Mouse (Mus musculus): ENCODE data around the gene Ankrd52. TPM values are rescaled to one million over a fixed set of nuclear protein-coding genes. Genes with fewer than 3 reads are reported as not detected.

The Ankrd52 gene
- total RNA-seq, 2 experiments from 2014 or later: 83.6 to 86.7 TPM

DNA sequence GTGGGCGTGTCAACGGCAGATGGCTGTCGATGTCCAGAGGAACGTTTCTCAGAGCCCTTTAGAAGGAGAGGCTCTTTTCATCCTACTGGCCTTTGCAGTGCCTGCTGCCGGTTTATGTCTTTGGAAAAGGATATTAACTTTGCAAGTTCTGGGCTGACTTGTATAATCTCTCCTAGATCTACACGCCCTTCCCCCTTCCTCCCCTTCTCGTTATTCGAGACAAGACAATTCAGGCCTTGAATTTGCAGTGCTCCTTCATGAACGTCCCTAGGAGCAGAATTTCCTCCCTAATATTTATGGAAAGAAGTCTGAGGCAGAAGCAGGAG is 7.7 kb upstream of the Ankrd52 start:
- DNase-seq (ENCODE audit: low spot score in 2 of 2): no peak

GRCm38 (mm10) chr10:128369599-128369998 is 7.3 kb upstream of the Ankrd52 start:
- no peak for DNase-seq (ENCODE audit: low spot score in 2 of 2)

- DNase-seq (ENCODE audit: low spot score in 2 of 2): no peak
These were observed 6.9 kb upstream of the Ankrd52 start for GRCm38 (mm10) chr10:128370021-128370420.

DNA sequence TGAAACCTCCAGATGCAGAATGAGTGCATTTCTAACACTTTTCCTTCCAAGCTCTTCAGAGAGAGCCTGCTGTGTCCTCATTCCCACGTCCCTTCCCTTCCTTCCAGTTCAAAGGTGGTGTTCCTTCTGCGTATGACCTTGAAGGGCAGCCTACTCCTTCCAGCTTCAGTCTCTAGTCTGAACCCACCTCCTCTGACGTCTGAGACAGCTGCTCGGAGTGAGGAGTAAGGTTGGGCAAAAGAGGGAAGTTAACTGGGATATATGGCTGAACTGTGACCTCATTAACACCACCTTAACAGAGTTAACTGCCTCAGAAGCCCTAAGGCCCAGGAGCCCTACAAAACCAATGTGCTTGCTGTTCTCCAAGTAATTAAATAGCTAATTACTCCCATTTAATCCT is 6.3 kb upstream of the Ankrd52 start:
- no peak for DNase-seq (ENCODE audit: low spot score in 2 of 2)

DNA sequence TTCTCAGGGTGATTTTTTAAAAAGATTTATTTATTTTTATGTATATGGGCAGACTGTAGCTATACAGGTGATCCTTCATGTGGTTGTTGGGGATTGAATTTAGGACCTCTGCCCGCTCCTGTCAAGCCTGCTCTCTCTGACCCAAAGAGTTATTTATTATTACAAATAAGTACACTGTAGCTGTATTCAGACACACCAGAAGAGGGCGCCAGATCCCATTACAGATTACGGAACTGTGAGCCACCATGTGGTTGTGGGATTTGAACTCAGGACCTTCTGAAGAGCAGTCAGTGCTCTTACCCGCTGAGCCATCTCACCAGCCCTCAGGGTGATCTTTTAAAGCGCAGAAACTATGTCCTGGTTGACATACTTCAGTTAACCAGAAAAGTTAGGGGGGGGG is 4.8 kb upstream of the Ankrd52 start:
- DNase-seq (ENCODE audit: low spot score in 2 of 2): no peak

DNA sequence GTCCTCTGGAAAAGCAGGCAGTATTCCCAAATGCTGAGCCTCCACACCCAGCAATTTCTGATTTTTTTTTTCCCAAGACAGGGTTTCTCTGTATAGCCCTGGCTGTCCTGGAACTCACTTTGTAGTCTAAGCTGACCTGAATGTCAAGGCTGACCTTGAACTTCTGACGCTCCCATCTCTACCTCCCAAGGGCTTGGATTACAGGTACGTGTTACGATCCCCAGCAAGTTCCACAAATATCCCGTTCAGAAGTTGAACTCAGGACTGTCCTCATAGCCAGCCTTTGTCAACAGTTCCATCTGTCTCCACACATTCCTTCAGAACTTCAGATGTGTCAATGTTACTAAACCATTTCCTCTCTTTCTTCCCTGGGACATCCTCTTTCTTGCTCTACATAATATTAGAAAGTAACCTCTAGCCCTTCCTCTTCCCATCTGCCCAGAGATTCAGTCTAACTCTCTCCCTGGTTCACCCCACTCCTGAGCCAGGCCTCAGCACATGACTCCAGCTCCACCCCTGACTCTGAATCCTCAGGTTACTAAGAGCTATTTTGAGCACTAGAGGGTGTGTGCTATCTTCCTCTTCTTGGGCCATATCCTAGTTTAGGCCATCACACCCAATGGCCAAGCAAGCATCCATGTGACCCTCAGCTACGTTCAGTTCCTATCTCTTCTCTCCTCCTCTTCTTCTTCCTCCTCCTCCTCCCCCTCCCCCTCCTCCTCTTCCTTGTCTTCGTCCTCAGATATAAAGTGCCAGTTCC is 3.7 kb upstream of the Ankrd52 start:
- DNase-seq (ENCODE audit: low spot score in 2 of 2): no peak

DNA sequence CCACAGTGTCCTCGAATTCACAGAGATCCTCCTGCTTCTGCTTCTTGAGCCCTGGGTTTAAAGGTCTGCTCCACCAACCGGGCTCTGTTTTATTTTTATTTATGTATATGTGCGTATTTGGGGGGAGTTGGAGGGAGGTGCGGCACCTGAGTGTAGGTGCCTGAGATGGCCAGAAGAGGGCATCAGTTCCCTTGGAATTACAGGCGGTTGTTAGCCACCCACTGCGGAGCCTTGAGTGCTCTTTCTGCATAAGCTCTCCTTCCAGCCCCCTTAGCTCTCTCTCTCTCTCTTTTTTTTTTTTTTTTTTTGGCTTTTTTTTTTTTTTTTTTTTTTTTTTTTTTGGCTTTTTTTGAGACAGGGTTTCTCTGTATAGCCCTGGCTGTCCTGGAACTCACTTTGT is 2.5 kb upstream of the Ankrd52 start:
- DNase-seq (ENCODE audit: low spot score in 2 of 2): no peak

GRCm38 (mm10) chr10:128376099-128376454 is 838 bp upstream of the Ankrd52 start:
- DNase-seq (ENCODE audit: low spot score in 2 of 2): no peak

DNA sequence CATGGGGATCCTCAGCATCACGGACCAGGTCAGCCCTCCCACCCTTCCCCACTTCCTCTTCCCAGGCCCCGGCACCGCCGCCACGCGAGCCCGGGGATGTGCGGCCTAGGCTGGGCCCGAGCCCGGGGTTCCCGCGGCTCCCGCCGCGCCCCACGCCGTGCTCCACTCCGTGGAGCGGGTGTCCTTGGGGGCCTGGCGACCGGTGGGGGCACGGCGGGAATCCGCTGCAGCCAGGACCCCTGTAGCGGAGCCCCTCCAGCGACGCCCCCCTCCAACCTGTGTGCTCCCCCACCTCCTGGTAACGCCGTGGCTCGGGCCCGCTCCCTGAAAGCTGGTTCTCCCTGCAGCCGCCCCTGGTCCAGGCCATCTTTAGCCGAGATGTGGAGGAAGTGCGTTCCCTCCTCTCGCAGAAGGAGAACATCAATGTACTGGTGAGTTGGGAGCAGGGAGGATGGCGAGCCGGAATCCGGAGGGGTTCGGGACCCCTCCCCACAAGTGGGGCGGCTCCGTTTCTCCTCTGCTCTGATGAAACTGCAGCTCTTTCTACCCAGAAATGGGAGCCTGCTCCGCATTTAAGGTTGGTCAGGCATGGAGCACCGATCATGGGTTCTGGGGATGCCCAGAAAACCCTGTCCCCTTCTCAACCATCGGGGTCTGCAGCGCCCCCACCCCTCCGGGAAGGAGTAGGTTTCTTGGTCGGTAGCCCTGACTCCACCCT is 466 bp downstream of the Ankrd52 start:
- peak in 1 of 2 experiments; percentile 52 for DNase-seq (ENCODE audit: low spot score in 2 of 2)

- DNase-seq (ENCODE audit: low spot score in 2 of 2): no peak
These were observed 1.1 kb downstream of the Ankrd52 start for GRCm38 (mm10) chr10:128377940-128378448.

DNA sequence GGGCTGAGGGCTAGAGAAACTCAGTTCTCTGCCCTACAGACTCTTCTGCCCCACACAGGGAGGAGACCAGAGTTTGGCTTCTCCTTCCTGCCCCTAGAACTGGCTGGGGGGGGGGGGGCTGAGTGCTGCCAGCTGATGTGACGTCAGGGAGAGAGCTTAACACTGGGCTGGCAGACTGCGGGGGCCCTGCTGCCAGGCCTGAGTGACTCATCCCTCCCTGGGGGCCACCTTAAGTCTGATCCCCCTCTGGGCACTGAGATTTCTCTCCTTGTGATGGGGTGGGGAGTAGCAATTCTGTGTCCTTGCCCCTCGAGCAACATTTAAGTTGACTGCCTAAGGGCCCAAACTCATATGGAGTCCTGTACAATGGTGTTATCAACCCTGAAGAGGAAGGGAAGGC is 1.5 kb downstream of the Ankrd52 start:
- DNase-seq (ENCODE audit: low spot score in 2 of 2): no peak

DNA sequence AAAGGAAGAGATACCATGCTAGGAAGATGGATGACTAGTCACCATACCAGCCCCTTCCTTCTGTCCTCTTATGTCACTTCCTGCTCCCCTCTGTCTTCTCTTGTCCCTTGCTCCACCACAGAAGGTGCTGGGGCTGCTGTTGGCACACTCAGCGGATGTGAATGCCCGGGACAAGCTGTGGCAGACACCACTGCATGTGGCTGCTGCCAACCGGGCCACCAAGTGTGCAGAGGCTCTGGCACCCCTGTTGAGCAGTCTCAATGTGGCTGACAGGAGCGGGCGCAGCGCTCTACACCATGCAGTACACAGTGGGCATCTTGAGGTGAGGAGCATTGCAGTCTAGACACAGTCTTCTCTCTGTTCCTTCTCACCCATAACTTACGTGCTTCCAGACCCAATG is 2.3 kb downstream of the Ankrd52 start:
- no peak for DNase-seq (ENCODE audit: low spot score in 2 of 2)

- no peak for DNase-seq (ENCODE audit: low spot score in 2 of 2)
These were observed 3.6 kb downstream of the Ankrd52 start for GRCm38 (mm10) chr10:128380565-128380964.

- DNase-seq (ENCODE audit: low spot score in 2 of 2): no peak
These were observed 5.6 kb downstream of the Ankrd52 start for GRCm38 (mm10) chr10:128382482-128382881.

GRCm38 (mm10) chr10:128385902-128386301 is 9.0 kb downstream of the Ankrd52 start:
- DNase-seq (ENCODE audit: low spot score in 2 of 2): no peak

GRCm38 (mm10) chr10:128388941-128389340 is 12.0 kb downstream of the Ankrd52 start:
- DNase-seq (ENCODE audit: low spot score in 2 of 2): no peak

GRCm38 (mm10) chr10:128389570-128389969 is 12.7 kb downstream of the Ankrd52 start:
- no peak for DNase-seq (ENCODE audit: low spot score in 2 of 2)

DNA sequence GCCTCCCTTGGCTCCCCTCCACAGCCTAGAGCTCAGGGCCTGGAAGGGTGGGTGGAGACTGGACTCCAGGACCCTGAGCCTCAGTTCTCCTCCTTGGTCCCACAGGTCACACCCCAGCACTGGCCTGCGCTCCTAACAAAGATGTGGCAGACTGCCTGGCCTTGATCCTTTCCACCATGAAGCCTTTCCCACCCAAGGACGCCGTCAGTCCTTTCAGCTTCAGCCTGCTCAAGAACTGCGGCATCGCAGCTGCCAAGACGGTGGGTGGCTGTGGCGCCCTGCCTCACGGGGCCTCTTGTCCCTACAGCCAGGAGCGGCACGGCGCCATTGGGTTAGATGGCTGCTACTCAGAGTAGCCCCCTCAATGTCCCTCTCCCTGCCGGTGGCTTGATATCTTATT is 13.5 kb downstream of the Ankrd52 start:
- no peak for DNase-seq (ENCODE audit: low spot score in 2 of 2)

- DNase-seq (ENCODE audit: low spot score in 2 of 2): no peak
These were observed 14.9 kb downstream of the Ankrd52 start for GRCm38 (mm10) chr10:128391850-128392249.

GRCm38 (mm10) chr10:128396017-128396673 is 19.2 kb downstream of the Ankrd52 start:
- no peak for DNase-seq (ENCODE audit: low spot score in 2 of 2)

GRCm38 (mm10) chr10:128396716-128397264 is 19.9 kb downstream of the Ankrd52 start:
- DNase-seq (ENCODE audit: low spot score in 2 of 2): no peak

- DNase-seq (ENCODE audit: low spot score in 2 of 2): no peak
These were observed 20.6 kb downstream of the Ankrd52 start for GRCm38 (mm10) chr10:128397466-128397865.
